Mouse (Mus musculus): ENCODE data around the gene Mut.

DNA sequence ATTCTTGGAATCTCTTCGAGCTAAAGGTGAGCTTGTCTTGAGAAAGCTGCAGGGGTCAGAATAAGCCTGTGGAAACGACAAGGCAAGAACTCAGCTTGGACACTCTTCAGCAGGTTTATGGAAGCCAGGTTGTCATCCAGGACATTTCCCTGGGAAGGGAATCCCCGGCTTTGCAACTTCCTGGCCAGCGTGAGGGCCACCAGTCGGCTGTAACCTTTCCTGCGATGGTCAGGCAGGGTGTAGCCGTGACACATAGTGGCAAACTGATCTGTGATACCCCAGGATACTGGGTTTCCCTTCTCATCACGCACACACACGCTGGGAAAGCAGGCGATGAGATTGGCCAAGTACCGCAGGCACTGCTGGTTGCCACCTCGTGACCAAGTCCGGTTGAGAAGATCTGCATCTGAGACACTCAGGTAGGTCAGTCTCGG lies 29.7 kb upstream of the Mut start:
- TF ChIP-seq POLR2A (IDR thresholded peaks at IDR 0.05; ENCODE audit: borderline replicate concordance, insufficient read depth, low read length): no peak
- no peak for TF ChIP-seq CTCF (IDR thresholded peaks at IDR 0.05; ENCODE audit: borderline replicate concordance, insufficient read depth, low read depth, low read length)
